Comparison of ENCODE assay signal across 8 mouse cellular contexts in the genomic region with DNA sequence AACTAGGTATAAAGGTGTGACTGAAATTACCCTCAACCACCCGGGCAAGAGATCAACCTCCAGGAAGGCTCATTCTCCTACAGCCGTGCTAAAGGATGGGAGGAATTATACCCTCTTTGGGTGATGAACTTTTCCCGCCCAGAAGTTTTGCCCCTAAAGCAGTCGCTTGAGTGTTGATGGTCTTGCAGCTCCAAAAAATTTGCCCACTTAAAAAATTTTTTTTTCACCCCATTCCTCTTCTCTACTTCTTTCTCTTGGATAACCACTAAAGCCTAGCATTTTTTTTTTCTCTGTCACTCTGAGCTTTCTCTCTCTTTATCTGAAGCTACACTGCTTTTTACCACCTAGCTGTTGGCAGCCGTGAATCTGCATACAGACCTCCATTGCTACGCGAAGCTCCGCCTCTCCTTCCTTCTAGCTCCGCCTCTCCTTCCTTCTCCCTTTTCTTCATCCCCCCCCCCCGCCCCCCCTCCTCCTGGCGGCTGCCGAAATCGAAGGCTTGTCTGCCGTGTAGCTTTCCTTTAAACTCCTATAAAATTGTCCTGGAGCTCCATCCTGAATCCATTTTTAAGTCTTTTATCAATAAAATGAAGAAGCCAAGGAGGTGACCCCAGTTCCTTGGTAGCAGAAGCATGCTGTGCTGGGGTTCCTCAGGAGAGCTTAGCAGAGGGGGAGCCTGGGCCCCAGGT. TPM values are rescaled to one million over a fixed set of nuclear protein-coding genes. Genes with fewer than 3 reads are reported as not detected.
DNase-seq lines count a peak whose midpoint lies in the region; ATAC-seq lines count a peak whose summit lies in the region.

No protein-coding gene starts in this region.

- H3K4me2 ChIP-seq in limb, embryonic 11.5 days (ENCODE audit: low read depth, severe bottlenecking) = peak overlapping the region; percentile 35

- ATAC-seq in limb, embryonic 11.5 days (ENCODE audit: insufficient number of reproducible peaks, low FRiP score, low TSS enrichment, low read depth) = no peak
- 0 out of 2 replicates have a peak, but pooled peaks have one; percentile 45 for ATAC-seq in monocyte, adult 5-6 weeks (replicated peaks; ENCODE audit: insufficient number of reproducible peaks, low FRiP score, low TSS enrichment, poor library complexity, severe bottlenecking)

- 13% methylated on average over 14 of the region's 14 CpGs for WGBS in limb, embryonic 11.5 days

- H3K36me3 ChIP-seq in limb, embryonic 11.5 days (ENCODE audit: control insufficient read depth, insufficient read depth, low read length) = no peaks in the 10 kb centered on the region

- H3K9ac ChIP-seq in limb, embryonic 11.5 days (ENCODE audit: low read length) = no peak overlapping the region

- peaks cover 4% of the 10 kb centered on the region; the same call in 1 of the 2 replicates for H3K4me1 ChIP-seq in limb, embryonic 11.5 days (ENCODE audit: control insufficient read depth, insufficient read depth, low read length)

- no peaks in the 10 kb centered on the region for H3K9me3 ChIP-seq in limb, embryonic 11.5 days (ENCODE audit: control insufficient read depth, low read length)

- DNase-seq in cerebellum, adult 18-20 months = peak; percentile 12 to 38
- DNase-seq in cerebellum, postnatal 4 days (ENCODE audit: low spot score in 2 of 2) = no peak
- peak; percentile 31 for DNase-seq in urinary bladder, postnatal 14 days (ENCODE audit: low spot score)
- no peak for DNase-seq in urinary bladder, adult 18-20 months (ENCODE audit: low spot score in 2 of 2)
- no peak for DNase-seq in limb, embryonic 11.5 days (ENCODE audit: low spot score)
- DNase-seq in right cerebral cortex, postnatal 10 days (ENCODE audit: low spot score in 2 of 2) = no peak
- DNase-seq in right cerebral cortex, postnatal 4 days = no peak

- H3K4me3 ChIP-seq in limb, embryonic 11.5 days (ENCODE audit: low read depth, low read length) = no peak overlapping the region

- H3K27me3 ChIP-seq in limb, embryonic 11.5 days (ENCODE audit: control insufficient read depth, insufficient read depth, low read length) = no peaks in the 10 kb centered on the region

- no peak overlapping the region for H3K27ac ChIP-seq in limb, embryonic 11.5 days (replicated peaks; ENCODE audit: low read depth, low read length)

RNA-seq across cellular contexts. Expression of gene Tmem154, which starts 12.3 kb away (rescaled TPM):
- polyA plus RNA-seq in limb, embryonic 11.5 days (2014; fragmentation: Nextera tagmentation; extraction: Ambion mirVana) = 0.67 and 0.68 TPM in 2 replicates
- total RNA-seq in monocyte, adult 5-6 weeks (2017) = 10.4 to 18.5 TPM (median 16.8 TPM) in 3 replicates

Comparison
In these comparisons a context has a peak if more than half of its experiments do, and no peak if none do; other contexts are left out.
1. DNase-seq: peak in cerebellum, adult 18-20 months (2 of 2) and urinary bladder, postnatal 14 days (single experiment); none in cerebellum, postnatal 4 days (0 of 2), urinary bladder, adult 18-20 months (0 of 2), limb, embryonic 11.5 days (single experiment), right cerebral cortex, postnatal 10 days (0 of 2) and right cerebral cortex, postnatal 4 days (single experiment).